11 mouse cellular contexts compared by ENCODE assay signal in the genomic region with DNA sequence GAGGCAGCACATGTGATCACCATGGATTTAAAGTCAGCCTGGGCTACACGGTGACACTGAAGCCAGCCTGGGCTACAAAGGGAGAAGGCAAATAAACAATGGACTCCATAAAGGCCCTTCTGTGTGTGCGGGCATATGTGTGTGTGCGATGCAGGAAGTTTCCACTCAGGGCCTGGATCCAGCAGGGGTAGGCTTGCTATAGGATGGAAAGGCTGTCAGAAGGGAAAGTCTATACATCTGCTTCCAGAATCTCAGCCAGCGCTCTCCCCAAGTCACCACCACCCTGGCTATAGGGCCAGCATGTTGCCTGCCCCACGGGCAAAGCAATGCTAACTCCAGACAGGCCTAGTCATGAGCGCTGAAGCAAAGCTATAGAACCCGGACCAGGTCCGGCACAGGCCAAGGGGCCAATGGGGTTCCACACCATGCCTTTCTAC. TPM values are rescaled to one million over a fixed set of nuclear protein-coding genes. Genes with fewer than 3 reads are reported as not detected.
DNase-seq lines count a peak whose midpoint lies in the region; ATAC-seq lines count a peak whose summit lies in the region.
"Had no signal": no experiment of that assay in that cellular context is flagged by ENCODE, and none has a peak within 500 bp of the region (broad histone marks: within the 10 kb centered on the region; RNA-seq: fewer than 3 reads in every experiment).

No protein-coding gene starts in this region.

- no peak overlapping the region for H3K4me3 ChIP-seq in heart, embryonic 14.5 days (ENCODE audit: control insufficient read depth in 1 of 2, insufficient read depth in 1 of 2, low read depth in 1 of 2, low read length in 2 of 2)
- H3K4me3 ChIP-seq in heart, embryonic 10.5 days, result no peak overlapping the region
- no peak overlapping the region for H3K4me3 ChIP-seq in lung, embryonic 16.5 days (ENCODE audit: low read length)
- no peak overlapping the region for H3K4me3 ChIP-seq in embryonic facial prominence, embryonic 10.5 days
- peak overlapping the region; percentile 76 for H3K4me3 ChIP-seq in megakaryocyte, embryonic 14.5 days (replicated peaks)
- H3K4me3 ChIP-seq: erythroblast, embryonic 14.5 days; midbrain, embryonic 10.5 days had no signal

- peak overlapping the region; percentile 51 to 59 for H3K27ac ChIP-seq in heart, embryonic 14.5 days (replicated peaks in 1 of 2; ENCODE audit: control insufficient read depth in 1 of 2, insufficient read depth in 1 of 2, low read depth in 2 of 2, low read length in 2 of 2)
- no peak overlapping the region for H3K27ac ChIP-seq in heart, embryonic 10.5 days
- H3K27ac ChIP-seq in lung, embryonic 16.5 days (ENCODE audit: low read length), result peak overlapping the region; percentile 83
- H3K27ac ChIP-seq in embryonic facial prominence, embryonic 10.5 days (replicated peaks), result peak overlapping the region; percentile 19; the same call in 1 of the 2 replicates
- H3K27ac ChIP-seq: midbrain, embryonic 10.5 days had no signal

- H3K36me3 ChIP-seq in heart, embryonic 14.5 days (ENCODE audit: control insufficient read depth, insufficient read depth, low read length), result no peaks in the 10 kb centered on the region
- H3K36me3 ChIP-seq in heart, embryonic 10.5 days, result no peaks in the 10 kb centered on the region
- H3K36me3 ChIP-seq in lung, embryonic 16.5 days (ENCODE audit: control insufficient read depth, insufficient read depth, low read length), result no peaks in the 10 kb centered on the region
- H3K36me3 ChIP-seq in embryonic facial prominence, embryonic 10.5 days (replicated peaks), result no peaks in the 10 kb centered on the region
- H3K36me3 ChIP-seq in megakaryocyte, embryonic 14.5 days (replicated peaks; ENCODE audit: low read length), result peaks cover 67% of the 10 kb centered on the region
- H3K36me3 ChIP-seq: midbrain, embryonic 10.5 days had no signal

- 79% methylated on average over 8 of the region's 8 CpGs for WGBS in heart, embryonic 14.5 days
- 85% methylated on average over 8 of the region's 8 CpGs for WGBS in heart, embryonic 10.5 days
- 83% methylated on average over 8 of the region's 8 CpGs for WGBS in lung, embryonic 16.5 days
- WGBS in embryonic facial prominence, embryonic 10.5 days, result 85% methylated on average over 8 of the region's 8 CpGs

- no peak for ATAC-seq in heart, embryonic 14.5 days (ENCODE audit: insufficient number of reproducible peaks, insufficient read depth, low FRiP score, low read depth)
- ATAC-seq in lung, embryonic 16.5 days (ENCODE audit: low read depth), result peak; percentile 43

- H3K4me2 ChIP-seq in heart, embryonic 14.5 days (ENCODE audit: low read length), result no peak overlapping the region
- no peak overlapping the region for H3K4me2 ChIP-seq in lung, embryonic 16.5 days (ENCODE audit: low read depth, low read length)

- H3K27me3 ChIP-seq in heart, embryonic 14.5 days (ENCODE audit: control insufficient read depth, insufficient read depth, low read length), result peaks cover 4% of the 10 kb centered on the region
- H3K27me3 ChIP-seq in heart, embryonic 10.5 days (ENCODE audit: insufficient read depth, poor library complexity, severe bottlenecking), result peaks cover 13% of the 10 kb centered on the region
- H3K27me3 ChIP-seq in lung, embryonic 16.5 days (ENCODE audit: control insufficient read depth, insufficient read depth, low read depth, low read length), result no peaks in the 10 kb centered on the region; the same call in 1 of the 2 replicates
- H3K27me3 ChIP-seq in embryonic facial prominence, embryonic 10.5 days (replicated peaks; ENCODE audit: low read depth, poor library complexity, severe bottlenecking), result peaks cover 13% of the 10 kb centered on the region
- H3K27me3 ChIP-seq in megakaryocyte, embryonic 14.5 days (replicated peaks), result no peaks in the 10 kb centered on the region

- no peak for DNase-seq in heart, embryonic 10.5 days (ENCODE audit: low spot score)
- DNase-seq in lung, postnatal 14 days, result no peak
- DNase-seq in embryonic facial prominence, embryonic 10.5 days (ENCODE audit: low spot score), result no peak
- no peak for DNase-seq in natural killer cell, adult 2 months (ENCODE audit: low spot score in 2 of 2)
- DNase-seq in yolk sac, embryonic 10.5 days (ENCODE audit: low spot score), result no peak
- DNase-seq: right cerebral cortex, adult 18-20 months had no signal

- H3K9me3 ChIP-seq in heart, embryonic 14.5 days (ENCODE audit: control insufficient read depth, low read length), result no peaks in the 10 kb centered on the region
- no peaks in the 10 kb centered on the region for H3K9me3 ChIP-seq in heart, embryonic 10.5 days
- no peaks in the 10 kb centered on the region for H3K9me3 ChIP-seq in lung, embryonic 16.5 days (ENCODE audit: control insufficient read depth, low read length)
- H3K9me3 ChIP-seq in embryonic facial prominence, embryonic 10.5 days, result no peaks in the 10 kb centered on the region
- no peaks in the 10 kb centered on the region for H3K9me3 ChIP-seq in megakaryocyte, embryonic 14.5 days
- H3K9me3 ChIP-seq: midbrain, embryonic 10.5 days had no signal

- peaks cover 2 to 3% of the 10 kb centered on the region in 2 experiments; a peak in 1 of 4 replicates for H3K4me1 ChIP-seq in heart, embryonic 14.5 days (ENCODE audit: control insufficient read depth in 2 of 2, insufficient read depth in 2 of 2, low read length in 2 of 2)
- 0 out of 2 replicates have a peak, but pooled peaks cover 3% of the 10 kb centered on the region for H3K4me1 ChIP-seq in heart, embryonic 10.5 days
- H3K4me1 ChIP-seq in lung, embryonic 16.5 days (replicated peaks; ENCODE audit: control insufficient read depth, insufficient read depth, low read length), result peaks cover 3% of the 10 kb centered on the region; the same call in 1 of the 2 replicates
- H3K4me1 ChIP-seq in embryonic facial prominence, embryonic 10.5 days, result peaks cover 4% of the 10 kb centered on the region; the same call in 1 of the 2 replicates
- peaks cover 72% of the 10 kb centered on the region for H3K4me1 ChIP-seq in megakaryocyte, embryonic 14.5 days

- H3K9ac ChIP-seq in heart, embryonic 14.5 days (ENCODE audit: low read length), result no peak overlapping the region
- no peak overlapping the region for H3K9ac ChIP-seq in lung, embryonic 16.5 days (ENCODE audit: low read length)

RNA-seq across cellular contexts. Expression of a gene that starts 6.3 kb away (rescaled TPM):
- 0.26 and 0.46 TPM in 2 replicates for polyA plus RNA-seq in heart, embryonic 14.5 days (2014; fragmentation: Nextera tagmentation; extraction: Ambion mirVana)
- polyA plus RNA-seq in heart, embryonic 10.5 days (2016; fragmentation: Nextera tagmentation; extraction: Ambion mirVana), result 0.55 and 0.98 TPM in 2 replicates
- 4.2 and 4.3 TPM in 2 replicates for polyA plus RNA-seq in lung, embryonic 16.5 days (2015; fragmentation: Nextera tagmentation; extraction: Ambion mirVana)
- 2.3 TPM in 2 replicates for polyA plus RNA-seq in embryonic facial prominence, embryonic 10.5 days (2016; fragmentation: Nextera tagmentation; extraction: Ambion mirVana)
- polyA plus RNA-seq in megakaryocyte, embryonic 14.5 days (2012; ENCODE audit: insufficient read depth, low replicate concordance), result 4.5 and 7.8 TPM in 2 replicates

RNA-seq across cellular contexts. Expression of a gene that starts 41.7 kb away (rescaled TPM):
- 0.27 and 0.92 TPM in 2 replicates for polyA plus RNA-seq in heart, embryonic 14.5 days (2014; fragmentation: Nextera tagmentation; extraction: Ambion mirVana)
- 0.89 and 1.4 TPM in 2 replicates for polyA plus RNA-seq in heart, embryonic 10.5 days (2016; fragmentation: Nextera tagmentation; extraction: Ambion mirVana)
- 5.2 TPM in 2 replicates for polyA plus RNA-seq in lung, embryonic 16.5 days (2015; fragmentation: Nextera tagmentation; extraction: Ambion mirVana)
- polyA plus RNA-seq in embryonic facial prominence, embryonic 10.5 days (2016; fragmentation: Nextera tagmentation; extraction: Ambion mirVana), result 7.1 and 8.5 TPM in 2 replicates
- 29.8 and 31.3 TPM in 2 replicates for polyA plus RNA-seq in megakaryocyte, embryonic 14.5 days (2012; ENCODE audit: insufficient read depth, low replicate concordance)
